Mouse (Mus musculus) CD4-positive, CD25-positive, alpha-beta regulatory T cell, adult 2 months (primary cell): ENCODE measurements around the gene F9.
"Not testable (repeated sequence)": the region's sequence is repeated elsewhere in the genome, so short reads cannot be mapped to it uniquely, and the experiment has no call there.

ENCODE experiments used
- DNase-seq: peaks from one replicate; pipeline ENCODE4 v3.0.0-alpha.2; 2012; ENCODE audit warnings: low read depth, low spot score

Gene F9

DNA sequence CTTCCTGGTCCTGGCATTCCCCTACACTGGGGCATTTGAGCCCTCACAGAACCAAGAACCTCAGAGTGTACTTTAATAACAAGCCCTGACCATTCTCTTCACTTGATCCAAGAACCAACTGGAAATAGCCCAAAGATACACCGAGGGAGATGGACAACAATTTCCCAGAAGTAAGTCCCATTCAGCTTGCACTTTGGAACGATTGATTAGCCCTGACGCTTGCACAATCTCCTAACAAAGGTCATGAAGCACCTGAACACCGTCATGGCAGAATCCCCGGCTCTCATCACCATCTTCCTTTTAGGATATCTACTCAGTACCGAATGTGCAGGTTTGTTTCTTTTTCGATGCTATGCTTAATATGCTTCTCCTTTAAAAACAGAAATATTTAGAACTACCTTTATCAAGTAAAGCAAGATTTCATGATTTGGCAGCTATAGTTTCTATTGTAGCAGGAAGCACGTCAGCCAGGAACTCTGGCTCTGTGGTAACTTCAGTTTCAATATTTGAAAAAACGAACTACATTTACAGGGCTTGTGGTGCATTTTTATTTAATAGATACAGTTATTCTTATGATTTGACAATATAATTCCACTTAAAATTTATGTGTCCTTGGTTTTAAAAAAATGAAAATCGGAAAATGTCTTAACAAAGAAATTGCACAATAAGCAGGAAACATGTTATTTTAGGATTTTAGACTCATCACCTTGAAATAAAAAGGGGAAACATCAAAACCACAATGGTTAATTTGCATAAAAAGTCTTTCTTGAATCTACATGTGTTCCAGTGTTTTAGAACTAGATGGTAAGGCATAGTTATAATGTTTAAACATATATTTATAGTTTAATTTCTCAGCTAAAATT lies at the start of gene F9:
TSS of gene F9 (plus strand) at position 244 of the 863 bp plus-strand sequence.
- DNase-seq: no peak

GRCm38 (mm10) chrX:59969767-59970166 lies 29.5 kb upstream of the F9 start:
- not testable (repeated sequence) for DNase-seq

- no peak for DNase-seq
These were observed 800 bp downstream of the F9 start for GRCm38 (mm10) chrX:60000084-60000443.

DNA sequence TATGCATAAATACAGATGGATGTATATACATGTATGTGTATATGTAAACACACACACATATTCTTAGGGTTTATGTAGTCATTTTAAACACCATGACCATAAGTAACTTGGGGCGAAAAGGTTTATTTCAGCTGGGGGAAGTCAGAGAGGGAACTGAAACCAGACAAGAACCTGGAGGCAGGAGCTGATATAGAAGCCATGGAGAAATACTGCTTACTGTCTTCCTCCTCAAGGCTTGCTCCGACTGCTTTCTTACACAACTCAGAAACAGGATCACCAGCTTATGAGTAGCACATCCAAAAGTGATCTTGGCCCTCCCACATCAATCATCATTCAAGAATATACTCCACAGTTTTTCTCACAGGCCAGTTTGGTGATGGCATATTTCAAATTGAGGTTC lies 2.2 kb downstream of the F9 start:
- no peak for DNase-seq

DNA sequence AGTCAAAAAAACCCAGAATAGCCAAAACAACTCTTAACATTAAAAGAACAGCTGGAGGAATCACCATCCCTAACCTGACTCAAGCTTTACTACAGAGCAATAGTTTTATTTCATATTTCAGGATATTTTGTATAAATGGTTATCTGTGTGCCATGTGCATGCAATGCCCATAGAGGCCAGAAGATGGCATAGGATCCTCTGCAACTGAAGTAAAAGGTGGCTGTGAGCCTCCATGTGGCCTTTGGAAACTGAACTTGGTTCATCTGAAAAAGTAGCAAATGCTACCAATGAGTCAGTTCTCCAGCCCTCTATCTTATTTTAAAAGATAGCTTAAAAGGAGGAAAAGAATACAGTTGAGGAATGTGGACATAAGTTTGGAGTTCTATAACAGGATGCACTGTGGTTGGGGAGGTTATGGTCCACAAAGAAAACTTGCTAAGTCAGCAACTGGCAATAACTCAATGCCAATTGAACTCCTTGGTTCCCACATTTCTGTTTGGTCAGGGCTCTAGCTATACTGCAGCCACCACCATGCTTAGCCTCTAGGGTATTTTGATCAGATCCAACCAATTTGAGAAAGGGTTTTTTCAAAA lies 13.9 kb downstream of the F9 start:
- DNase-seq: peak; percentile 63

- DNase-seq: no peak
These were observed 15.3 kb downstream of the F9 start for GRCm38 (mm10) chrX:60014588-60014987.

DNA sequence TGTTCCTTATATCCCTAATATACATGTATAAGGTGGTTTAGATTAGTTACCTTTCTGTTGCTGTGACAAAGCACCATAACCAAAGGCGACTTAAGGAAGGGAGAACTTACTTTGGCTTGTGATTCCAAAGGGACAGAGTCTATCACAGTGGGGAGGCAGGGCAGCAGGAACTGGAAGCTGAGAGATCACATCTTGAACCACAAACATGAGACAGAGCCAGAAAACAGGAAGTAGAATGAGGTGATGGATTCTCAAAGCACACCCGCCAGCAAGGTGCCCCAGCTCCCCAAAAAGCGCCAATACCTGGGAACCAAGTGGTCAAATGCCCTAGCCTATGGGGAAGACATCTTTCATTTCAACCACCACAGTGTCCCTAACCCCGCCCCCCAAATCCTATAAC lies 21.7 kb downstream of the F9 start:
- no peak for DNase-seq

- DNase-seq: no peak
These were observed 22.3 kb downstream of the F9 start for GRCm38 (mm10) chrX:60021595-60021994.

- DNase-seq: peak; percentile 27
These were observed 27.4 kb downstream of the F9 start for GRCm38 (mm10) chrX:60026654-60027053.

- no peak for DNase-seq
These were observed 55.5 kb downstream of the F9 start for GRCm38 (mm10) chrX:60054745-60055144.

DNA sequence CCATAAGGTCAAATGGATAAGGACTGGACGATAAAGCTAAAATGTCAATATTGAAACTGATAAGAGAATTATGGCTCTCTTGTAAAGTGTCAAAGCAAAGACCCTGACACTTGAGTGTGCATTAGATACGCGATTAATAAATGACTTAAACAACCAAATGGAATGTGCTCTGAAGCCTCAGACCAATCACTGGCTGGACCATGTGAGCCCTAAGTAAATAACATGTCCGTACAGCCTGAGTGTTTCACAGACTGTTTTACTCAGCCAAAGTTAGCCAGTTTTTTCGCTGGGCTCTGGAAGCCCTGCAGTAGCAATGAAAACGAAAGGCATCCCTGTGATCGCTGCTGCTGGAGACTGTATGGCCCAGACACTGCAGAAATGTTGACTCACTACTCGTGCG lies 55.9 kb downstream of the F9 start:
- DNase-seq: no peak

GRCm38 (mm10) chrX:60075359-60075758 lies 76.1 kb downstream of the F9 start:
- DNase-seq: no peak
